Mouse (Mus musculus): ENCODE data around the gene Hba-a2.

- TF ChIP-seq CTCF (IDR thresholded peaks at IDR 0.05; ENCODE audit: low read depth): no peak
- no peak for TF ChIP-seq EP300 (IDR thresholded peaks at IDR 0.05; ENCODE audit: low read depth)
Measured at GRCm38 (mm10) chr11:32253121-32253520, 43.2 kb upstream of the Hba-a2 start.

Measured in heart, postnatal 0 days (tissue).